Mouse (Mus musculus) cerebellum, adult 8-10 months (tissue): ENCODE data around the gene Xrcc6.

Source experiments
- DNase-seq: peaks from one replicate; pipeline ENCODE4 v3.0.0; 2022

Gene Xrcc6

GRCm38 (mm10) chr15:81987646-81988045 is at the start of gene Xrcc6:
TSS of gene Xrcc6 (plus strand) at chr15:81987835.
- no peak for DNase-seq

GRCm38 (mm10) chr15:81938246-81938645 is 49.4 kb upstream of the Xrcc6 start:
- DNase-seq: peak; percentile 73

- no peak for DNase-seq
These were observed 48.4 kb upstream of the Xrcc6 start for GRCm38 (mm10) chr15:81939157-81939715.

- DNase-seq: no peak
These were observed 47.9 kb upstream of the Xrcc6 start for GRCm38 (mm10) chr15:81939774-81940173.

GRCm38 (mm10) chr15:81940219-81940618 is 47.4 kb upstream of the Xrcc6 start:
- DNase-seq: no peak

GRCm38 (mm10) chr15:81941010-81941409 is 46.6 kb upstream of the Xrcc6 start:
- no peak for DNase-seq

- DNase-seq: no peak
These were observed 44.4 kb upstream of the Xrcc6 start for GRCm38 (mm10) chr15:81943176-81943749.

GRCm38 (mm10) chr15:81949076-81949475 is 38.6 kb upstream of the Xrcc6 start:
- no peak for DNase-seq

GRCm38 (mm10) chr15:81949476-81950131 is 38.0 kb upstream of the Xrcc6 start:
- no peak for DNase-seq

DNA sequence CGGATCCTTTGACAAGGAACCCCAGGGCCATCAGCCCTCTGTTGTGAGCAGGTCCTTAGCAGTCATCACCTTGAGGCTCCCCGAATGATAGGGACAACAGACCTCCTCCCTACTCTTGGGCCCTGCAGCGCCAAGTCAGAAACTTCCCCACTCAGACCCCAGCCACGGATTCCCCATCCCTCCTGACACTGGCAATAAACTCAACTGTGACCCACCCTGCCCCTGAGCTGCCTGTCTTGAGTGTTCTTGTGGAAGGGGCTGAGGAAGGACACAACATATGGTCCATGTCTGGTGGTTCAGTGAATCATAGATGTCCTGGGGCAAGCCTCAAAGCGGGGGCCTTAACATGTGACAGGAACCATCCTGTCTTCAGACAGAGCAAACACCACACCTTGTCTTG is 36.9 kb upstream of the Xrcc6 start:
- no peak for DNase-seq

- DNase-seq: no peak
These were observed 36.5 kb upstream of the Xrcc6 start for GRCm38 (mm10) chr15:81951159-81951558.

- DNase-seq: no peak
These were observed 35.3 kb upstream of the Xrcc6 start for GRCm38 (mm10) chr15:81952310-81952709.

DNA sequence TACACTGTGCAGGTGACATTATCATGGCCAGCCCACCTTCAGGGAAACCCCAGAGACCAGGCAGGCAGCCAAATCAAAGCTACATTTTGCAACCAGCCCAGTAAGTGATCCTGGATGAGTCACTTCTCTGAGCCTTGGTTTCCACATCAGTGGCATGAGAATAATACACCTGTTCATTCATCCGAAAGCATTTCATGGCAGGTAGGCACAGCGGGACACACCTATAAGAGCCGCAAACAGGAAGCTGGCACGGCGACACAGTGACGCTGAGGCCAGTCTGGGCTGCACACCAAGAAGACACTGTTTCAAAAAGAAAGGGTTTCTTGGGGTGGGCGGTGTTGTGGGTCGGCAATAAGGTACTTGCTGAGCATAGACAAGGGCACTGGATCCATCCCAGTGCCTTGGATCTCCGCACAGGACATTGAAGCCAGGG is 33.5 kb upstream of the Xrcc6 start:
- DNase-seq: peak; percentile 71

- DNase-seq: no peak
These were observed 32.9 kb upstream of the Xrcc6 start for GRCm38 (mm10) chr15:81954716-81955115.

DNA sequence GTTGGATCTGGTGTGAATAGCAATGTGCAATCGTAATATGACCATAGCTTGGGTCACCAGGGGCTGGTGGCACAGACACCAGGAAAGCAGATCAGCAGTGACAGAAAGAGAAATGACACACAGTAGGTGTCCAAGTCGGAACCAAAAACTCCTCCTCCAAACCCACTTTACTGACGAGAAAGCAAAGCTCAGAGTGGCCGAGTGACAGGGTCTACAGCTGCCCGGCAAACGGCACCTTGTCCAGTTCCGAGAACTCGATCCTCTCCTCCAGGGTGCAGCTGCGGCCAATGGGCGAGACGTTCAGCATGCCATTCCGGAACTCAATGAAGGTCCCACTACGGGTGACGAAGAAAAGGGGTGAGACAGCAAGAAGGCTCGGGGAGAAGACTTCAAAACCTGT is 32.2 kb upstream of the Xrcc6 start:
- no peak for DNase-seq

GRCm38 (mm10) chr15:81956457-81956856 is 31.2 kb upstream of the Xrcc6 start:
- peak; percentile 61 for DNase-seq

DNA sequence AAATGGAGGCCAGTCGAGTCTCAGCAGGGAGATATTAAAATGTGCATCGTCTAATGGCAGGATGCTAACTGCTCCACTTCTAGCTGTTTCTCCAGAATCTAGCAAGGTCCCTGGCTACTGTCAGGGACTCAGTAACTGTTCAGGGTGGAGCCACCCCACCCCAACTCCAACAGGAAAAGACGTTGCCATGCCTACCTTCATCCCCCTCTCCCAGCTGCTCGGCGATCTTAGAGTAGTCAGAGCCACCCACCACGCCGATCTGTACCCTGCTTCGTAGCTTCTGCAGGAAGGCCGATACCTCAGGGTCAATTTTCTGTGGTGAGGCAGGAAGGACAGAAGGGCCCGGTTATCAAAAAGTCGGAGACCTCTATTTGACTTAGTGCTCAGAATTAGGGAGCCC is 30.0 kb upstream of the Xrcc6 start:
- no peak for DNase-seq

DNA sequence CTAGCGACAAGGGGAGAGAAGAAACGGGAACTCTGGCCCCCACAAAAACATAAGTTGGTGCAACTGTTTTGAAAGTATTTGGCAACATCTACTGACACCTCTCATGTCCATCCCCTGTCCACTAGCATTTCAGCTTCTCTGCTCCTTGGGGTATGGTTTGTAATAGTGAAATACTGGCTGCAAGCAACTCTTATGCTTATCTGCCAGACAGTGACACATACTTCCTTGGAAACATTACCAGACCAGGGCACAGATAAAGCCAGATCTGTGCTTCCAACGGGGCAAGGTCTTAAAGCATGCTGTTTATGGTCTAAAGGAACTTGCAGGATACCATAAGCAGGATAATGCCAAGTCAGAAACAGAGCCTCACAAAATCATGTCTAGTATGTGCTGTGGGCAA is 28.7 kb upstream of the Xrcc6 start:
- no peak for DNase-seq

DNA sequence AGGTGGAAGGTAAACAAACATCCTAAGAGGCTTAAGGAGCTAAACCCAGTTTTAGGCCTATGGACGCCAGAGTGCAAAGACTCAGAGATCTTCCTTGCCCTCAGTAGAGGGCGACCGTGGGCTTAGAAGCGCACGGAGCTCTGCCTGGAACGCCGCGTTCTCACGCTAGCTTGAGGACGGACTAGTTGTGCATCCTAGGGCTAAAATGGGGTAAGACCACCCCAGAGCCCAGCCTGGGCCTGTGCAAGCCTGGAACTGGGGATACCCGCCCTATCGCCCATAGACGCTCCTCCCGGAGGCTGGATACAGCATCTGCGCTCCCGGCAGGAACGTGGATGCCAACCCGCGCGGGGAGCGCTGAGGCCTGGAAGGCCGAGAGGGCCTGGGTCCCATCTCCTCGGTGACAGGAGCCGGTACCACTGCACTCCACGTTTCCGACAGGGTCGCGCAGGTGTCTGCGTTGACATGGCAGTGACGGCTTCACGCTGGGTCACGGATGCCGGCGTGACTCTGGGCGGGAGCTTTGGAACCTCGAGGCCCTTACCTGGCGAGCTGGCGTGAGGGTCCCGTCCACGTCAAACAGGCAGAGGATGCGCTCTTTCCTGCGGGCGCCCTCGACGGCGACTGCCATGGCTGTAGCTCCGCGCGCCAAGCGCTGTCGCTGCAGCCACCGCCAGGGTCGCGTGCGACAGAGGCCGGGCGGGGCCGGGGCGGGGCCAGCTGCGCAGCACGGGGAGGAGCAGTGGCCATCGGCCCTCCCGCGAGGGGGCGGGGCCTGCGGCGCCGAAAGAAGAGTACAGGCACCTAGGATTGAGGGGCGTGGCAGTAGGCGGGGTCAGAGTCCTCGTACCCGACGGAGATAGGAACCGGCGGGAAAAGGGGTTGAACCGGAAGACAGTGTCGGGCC is 27.2 kb upstream of the Xrcc6 start, which contains the start of gene Pmm1:
Gene Pmm1 (minus strand): TSS at position 760 of the 907 bp plus-strand sequence.
- peak; percentile 99 for DNase-seq

DNA sequence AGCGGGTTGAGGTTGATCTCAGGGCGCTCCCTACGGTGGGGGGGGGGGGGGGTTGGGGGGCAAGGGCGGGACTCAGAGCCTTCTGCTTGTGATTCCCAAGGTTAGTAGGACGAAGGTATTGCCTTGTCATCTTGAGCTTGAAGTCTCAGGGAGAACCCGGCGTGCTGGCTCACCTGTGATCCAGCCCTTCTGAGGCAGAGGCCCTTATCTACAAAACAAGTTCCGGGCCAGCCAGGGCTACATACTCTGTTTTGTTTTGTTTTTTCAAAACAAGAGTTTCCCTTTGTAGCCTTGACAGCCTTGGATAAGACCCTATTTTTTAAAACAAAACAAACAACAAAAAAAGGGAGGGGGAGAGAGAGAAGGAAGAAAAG is 26.6 kb upstream of the Xrcc6 start:
- peak; percentile 31 for DNase-seq

DNA sequence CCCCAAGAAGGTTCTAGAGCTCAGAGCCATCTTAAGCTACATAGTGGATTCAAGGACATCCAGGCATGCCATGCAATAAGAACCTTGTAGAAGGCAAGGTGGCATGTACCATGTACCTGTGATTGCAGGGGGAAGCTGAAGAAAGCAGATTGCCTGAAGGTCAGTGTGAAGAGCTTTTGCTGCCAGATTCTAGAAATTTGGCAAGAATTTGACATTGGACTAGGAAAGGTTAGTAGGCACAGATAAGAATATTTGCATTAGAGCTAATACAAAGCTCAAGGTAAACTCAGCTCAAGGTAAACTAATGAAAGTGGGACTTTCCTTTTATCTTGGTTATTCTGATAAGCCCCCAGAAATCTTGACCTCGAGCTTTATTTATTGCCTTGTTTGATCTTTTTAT is 23.4 kb upstream of the Xrcc6 start:
- no peak for DNase-seq

DNA sequence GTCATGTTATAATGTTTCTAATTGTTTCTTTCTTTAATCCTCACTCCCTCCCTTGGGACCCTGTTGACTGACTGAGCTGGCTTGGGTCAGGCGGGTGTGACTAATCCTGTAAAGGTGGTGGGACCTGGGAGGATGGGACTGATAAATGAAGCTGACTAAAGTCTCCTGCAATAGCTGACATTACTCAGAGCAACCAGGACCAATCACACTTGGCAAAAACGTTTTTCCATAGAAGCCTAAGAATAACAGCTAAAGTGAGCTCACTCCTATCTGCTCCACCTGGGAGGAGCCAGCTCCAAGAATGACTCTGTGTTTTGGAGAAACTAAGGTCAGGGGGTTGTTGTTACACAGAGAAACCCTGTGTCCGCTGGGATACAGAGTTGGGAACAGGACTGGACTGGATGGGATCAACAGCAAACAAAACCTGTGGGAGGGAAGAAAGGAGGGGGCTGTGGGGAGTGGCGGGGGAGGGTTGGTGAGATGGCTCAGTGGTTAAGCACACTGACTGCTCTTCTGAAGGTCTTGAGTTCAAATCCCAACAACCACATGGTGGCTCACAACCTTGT is 22.6 kb upstream of the Xrcc6 start:
- DNase-seq: no peak
